Mouse (Mus musculus) lung, postnatal 0 days (tissue): ENCODE data around the gene Esr2. TPM values are rescaled to one million over a fixed set of nuclear protein-coding genes. Genes with fewer than 3 reads are reported as not detected.
"Not testable (repeated sequence)": the region's sequence is repeated elsewhere in the genome, so short reads cannot be mapped to it uniquely, and the experiment has no call there.

ENCODE experiments used
- ATAC-seq: fragments of 200-750 bp; cut with Nextera tagmentation; 2 replicates; pipeline ENCODE4 v1.8.0; 2017; ENCODE audit warnings: moderate library complexity
- DNase-seq: peaks from one replicate; pipeline ENCODE4 v3.0.0-alpha.2; 2016; ENCODE audit warnings: low spot score
- H3K27ac ChIP-seq: fragments of 300-500 bp; sonication (generic); 2 replicates; pipeline ENCODE4 v1.5.1; 2014; ENCODE audit warnings: antibody characterized with exemption, mild to moderate bottlenecking, low read length, mixed read lengths
- H3K27me3 ChIP-seq: fragments of 300-500 bp; sonication (generic); replicated peaks from 2 replicates; pipeline ENCODE4 v1.6.1; 2014; ENCODE audit warnings: low read length, mixed read lengths; ENCODE audit not compliant: insufficient read depth
- H3K36me3 ChIP-seq: fragments of 300-500 bp; sonication (generic); 2 replicates; pipeline ENCODE4 v1.6.1; 2014; ENCODE audit warnings: low read length, mixed read lengths; ENCODE audit not compliant: insufficient read depth
- H3K4me1 ChIP-seq: fragments of 300-500 bp; sonication (generic); 2 replicates; pipeline ENCODE4 v1.6.1; 2014; ENCODE audit warnings: antibody characterized with exemption, low read depth, low read length, mixed read lengths; ENCODE audit not compliant: insufficient read depth
- H3K4me2 ChIP-seq: fragments of 300-500 bp; sonication (generic); replicated peaks from 2 replicates; pipeline ENCODE4 v1.6.1; 2014; ENCODE audit warnings: low read depth, mild to moderate bottlenecking, low read length, moderate library complexity, mixed read lengths
- H3K4me3 ChIP-seq: fragments of 300-500 bp; sonication (generic); 2 replicates; pipeline ENCODE4 v1.5.1; 2014; ENCODE audit warnings: low read depth, low read length
- H3K9ac ChIP-seq: fragments of 300-500 bp; sonication (generic); replicated peaks from 2 replicates; pipeline ENCODE4 v1.6.1; 2014; ENCODE audit warnings: low read depth, mild to moderate bottlenecking
- H3K9me3 ChIP-seq: fragments of 300-500 bp; sonication (generic); 2 replicates; pipeline ENCODE4 v1.6.1; 2016; ENCODE audit warnings: low read length, mixed read lengths
- CTCF ChIP-seq: IDR thresholded peaks from 2 replicates; pipeline ENCODE4 v1.5.1; 2016; ENCODE audit warnings: antibody characterized with exemption, mild to moderate bottlenecking
- EP300 ChIP-seq: IDR thresholded peaks from 2 replicates; pipeline ENCODE4 v1.6.1; 2016; ENCODE audit warnings: antibody characterized with exemption, mild to moderate bottlenecking, control low read depth
- WGBS: fragments of 180-500 bp; shearing (Covaris S2); extraction: QIAGEN DNeasy Blood & Tissue Kit; methylation state at CpG from one replicate; pipeline ENCODE4 v1.1.7; 2014; 5-methylcytosine and 5-hydroxymethylcytosine counted together
- polyA plus RNA-seq: library from polyadenylated mRNA; unstranded; fragments of >200 nt; fragmentation: Nextera tagmentation; extraction: Ambion mirVana; gene quantifications from 2 replicates; pipeline ENCODE4 v1.2.1, GENCODE M21; 2015

Esr2 gene
- 0.81 and 1.3 TPM in 2 replicates for polyA plus RNA-seq

DNA sequence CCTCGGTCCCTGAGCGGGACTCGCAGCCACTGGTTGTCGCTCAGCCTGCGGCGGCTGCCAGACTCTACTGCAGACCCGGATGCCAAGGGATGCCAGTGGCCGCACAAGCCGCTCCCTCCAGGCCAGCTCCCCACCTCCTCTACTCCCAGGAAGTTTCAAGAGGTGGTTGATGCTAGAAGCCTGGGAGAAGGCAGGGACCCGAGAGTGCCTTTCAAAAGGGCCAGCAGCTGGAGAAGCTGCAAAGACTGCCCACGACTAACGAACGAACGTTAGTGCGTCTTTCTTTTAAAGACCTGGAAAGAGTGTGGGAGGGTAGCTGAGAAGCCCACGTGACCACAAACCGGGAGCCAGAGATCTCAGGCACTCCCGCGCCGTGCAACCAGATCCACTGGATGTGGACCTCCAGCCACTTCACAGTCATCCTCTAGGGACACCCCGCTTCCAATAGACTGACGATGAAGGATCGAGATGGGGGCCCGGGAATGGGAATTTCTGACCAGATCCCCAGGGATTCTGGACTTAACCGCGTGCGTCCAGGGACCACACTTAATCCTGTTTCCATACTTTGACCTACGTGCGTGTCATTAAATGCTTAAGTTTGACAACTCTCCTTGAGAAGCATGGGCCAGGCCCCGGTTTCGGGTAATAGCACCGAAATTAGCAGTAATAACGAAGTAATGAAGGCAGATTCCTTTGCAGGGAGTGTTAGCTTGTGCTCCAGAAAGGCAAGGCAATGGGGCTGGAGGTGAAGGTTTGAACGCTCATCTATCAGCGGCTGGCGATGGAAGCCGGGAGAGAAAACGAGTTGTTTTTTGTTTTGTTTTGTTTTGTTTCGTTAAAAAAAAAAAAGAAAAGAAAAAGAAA lies at the start of gene Esr2:
Gene Esr2, minus strand, starts transcription at position 260 of the 864 bp plus-strand sequence.
- no peaks in the 10 kb centered on the region for H3K9me3 ChIP-seq
- H3K36me3 ChIP-seq: no peaks in the 10 kb centered on the region
- H3K4me1 ChIP-seq: peaks cover 6% of the 10 kb centered on the region; the same call in 1 of the 2 replicates
- ATAC-seq (peak; percentile 70), DNase-seq (peak; percentile 47)
- 0 out of 2 replicates have a peak within 1 kb of the TSS, but pooled peaks have one; percentile 16 for H3K9ac ChIP-seq
- no peak for TF ChIP-seq CTCF
- no peak for TF ChIP-seq EP300
- H3K27me3 ChIP-seq: no peaks in the 10 kb centered on the region
- peak within 1 kb of the TSS; percentile 82 for H3K4me2 ChIP-seq
- 2% methylated on average over 39 of the region's 39 CpGs for WGBS
- H3K27ac ChIP-seq: no peak within 1 kb of the TSS
- H3K4me3 ChIP-seq: peak within 1 kb of the TSS; percentile 47

- not testable (repeated sequence) for H3K36me3 ChIP-seq, H3K4me2 ChIP-seq, DNase-seq, H3K9ac ChIP-seq, H3K27me3 ChIP-seq, H3K4me1 ChIP-seq, H3K27ac ChIP-seq, H3K4me3 ChIP-seq, ATAC-seq, H3K9me3 ChIP-seq
- WGBS: 44% methylated on average over 3 of the region's 8 CpGs
These were observed 45.0 kb upstream of the Esr2 start for GRCm38 (mm10) chr12:76222104-76222503.

DNA sequence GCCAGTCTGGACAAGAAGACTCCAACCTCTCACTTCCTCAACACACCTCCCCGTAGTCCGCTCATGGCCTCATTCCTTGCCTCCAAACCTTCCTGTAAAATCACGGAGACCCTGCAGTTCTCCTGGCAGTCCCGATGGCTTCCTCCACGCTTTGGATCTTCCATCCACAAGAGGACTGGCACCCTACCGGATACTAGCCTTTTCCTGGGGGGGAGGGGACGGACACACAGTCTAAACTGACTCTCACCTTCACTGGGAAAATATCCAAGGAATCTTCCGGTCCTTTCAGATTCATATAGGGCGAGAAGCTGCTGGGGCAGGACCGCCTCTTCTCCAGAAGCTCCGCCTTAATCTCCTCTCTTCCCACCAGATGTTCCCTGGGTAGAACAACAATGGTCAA lies 39.7 kb upstream of the Esr2 start:
- WGBS: 54% methylated on average over 11 of the region's 11 CpGs
- TF ChIP-seq EP300 (no peak), CTCF (no peak)
- no peaks in the 10 kb centered on the region for H3K4me1 ChIP-seq
- H3K27ac ChIP-seq: no peak overlapping the region
- no peaks in the 10 kb centered on the region for H3K9me3 ChIP-seq
- H3K36me3 ChIP-seq: no peaks in the 10 kb centered on the region
- 0 out of 2 replicates have a peak, but pooled peaks have one; percentile 16 for ATAC-seq
- no peak overlapping the region for H3K4me3 ChIP-seq
- H3K9ac ChIP-seq: no peak overlapping the region
- H3K27me3 ChIP-seq: no peaks in the 10 kb centered on the region
- peak; percentile 22 for DNase-seq
- H3K4me2 ChIP-seq: no peak overlapping the region

DNA sequence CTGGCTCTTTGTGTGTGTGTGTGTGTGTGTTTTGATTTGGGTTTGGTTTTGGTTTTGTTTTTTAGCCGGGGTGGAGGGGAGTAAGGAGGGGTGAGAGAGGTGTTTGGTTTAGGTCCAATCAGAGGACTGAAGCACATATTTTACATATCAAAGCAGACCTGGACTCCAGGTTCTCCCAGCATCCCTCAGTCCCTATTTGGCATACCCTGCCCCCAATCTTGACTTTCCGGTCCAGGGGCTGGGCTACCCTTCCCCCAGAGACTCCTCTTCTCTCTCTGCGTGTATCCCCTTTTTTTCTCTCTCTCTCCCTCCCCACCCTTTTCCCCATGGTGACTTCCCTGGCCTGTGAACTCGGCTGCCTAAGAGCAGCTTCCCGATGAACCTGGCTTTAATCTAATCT lies 38.1 kb upstream of the Esr2 start:
- 33% methylated on average over 5 of the region's 5 CpGs for WGBS
- ATAC-seq (no peak), DNase-seq (no peak)
- Histone ChIP-seq H3K9ac (no peak overlapping the region), H3K36me3 (no peaks in the 10 kb centered on the region), H3K4me2 (no peak overlapping the region), H3K4me1 (no peaks in the 10 kb centered on the region), H3K27me3 (no peaks in the 10 kb centered on the region), H3K9me3 (no peaks in the 10 kb centered on the region), H3K4me3 (no peak overlapping the region), H3K27ac (no peak overlapping the region)
- TF ChIP-seq CTCF (no peak), EP300 (no peak)

DNA sequence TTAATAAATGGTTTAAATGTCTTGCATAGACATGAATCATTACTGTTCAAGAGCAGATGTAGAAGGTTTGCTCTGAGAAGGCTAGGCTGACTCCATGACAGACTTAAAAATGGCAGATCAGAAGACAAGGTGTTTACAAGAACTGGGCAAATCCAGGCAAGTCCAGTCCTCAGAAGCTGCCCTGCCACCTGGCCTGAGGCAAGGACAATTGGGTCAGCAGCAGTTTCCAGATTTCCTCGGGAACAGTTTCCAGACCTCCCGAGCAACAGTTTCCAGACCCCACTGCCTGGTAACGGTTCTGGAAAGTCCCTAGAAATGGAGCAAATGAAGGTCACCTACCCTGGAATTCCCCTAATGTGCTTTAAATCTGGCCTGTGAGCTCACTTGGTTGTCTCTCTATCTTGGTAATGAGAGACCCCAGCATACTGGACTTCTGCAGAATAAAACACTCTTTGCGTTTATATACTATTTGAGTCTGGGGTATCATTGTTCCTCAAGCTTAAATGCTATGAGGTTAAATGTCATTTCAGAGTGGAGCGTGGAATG lies 32.4 kb upstream of the Esr2 start:
- ATAC-seq: no peak
- DNase-seq: no peak
- H3K9me3 ChIP-seq: no peaks in the 10 kb centered on the region
- H3K36me3 ChIP-seq: no peaks in the 10 kb centered on the region
- WGBS: 86% methylated on average over 5 of the region's 5 CpGs
- no peaks in the 10 kb centered on the region for H3K4me1 ChIP-seq
- no peaks in the 10 kb centered on the region for H3K27me3 ChIP-seq
- H3K4me3 ChIP-seq: no peak overlapping the region
- no peak overlapping the region for H3K9ac ChIP-seq
- no peak overlapping the region for H3K27ac ChIP-seq
- TF ChIP-seq CTCF (no peak), EP300 (no peak)
- no peak overlapping the region for H3K4me2 ChIP-seq

GRCm38 (mm10) chr12:76200326-76200725 lies 23.3 kb upstream of the Esr2 start:
- Histone ChIP-seq H3K9ac (no peak overlapping the region), H3K9me3 (no peaks in the 10 kb centered on the region), H3K27me3 (no peaks in the 10 kb centered on the region), H3K4me2 (no peak overlapping the region), H3K27ac (no peak overlapping the region), H3K4me3 (no peak overlapping the region), H3K36me3 (no peaks in the 10 kb centered on the region), H3K4me1 (peaks cover 4% of the 10 kb centered on the region; the same call in 1 of the 2 replicates)
- ATAC-seq (no peak), DNase-seq (no peak)
- TF ChIP-seq EP300 (no peak), CTCF (peak; percentile 17; the same call in 1 of the 2 replicates)
- WGBS: 67% methylated on average over 4 of the region's 4 CpGs
